Mouse (Mus musculus) olfactory bulb, adult 2 months (tissue): ENCODE data around the gene Golgb1.

Source experiments
- CTCF ChIP-seq: fragments of 200-500 bp; IDR thresholded peaks from 2 replicates; pipeline ENCODE4 v1.5.1; 2012; ENCODE audit warnings: low read depth, mild to moderate bottlenecking, low read length, moderate library complexity; ENCODE audit not compliant: insufficient read depth
- POLR2A ChIP-seq: fragments of 200-500 bp; IDR thresholded peaks from 2 replicates; pipeline ENCODE4 v1.6.1; 2012; ENCODE audit warnings: mild to moderate bottlenecking, low read depth, low read length, moderate library complexity; ENCODE audit not compliant: insufficient read depth

DNA sequence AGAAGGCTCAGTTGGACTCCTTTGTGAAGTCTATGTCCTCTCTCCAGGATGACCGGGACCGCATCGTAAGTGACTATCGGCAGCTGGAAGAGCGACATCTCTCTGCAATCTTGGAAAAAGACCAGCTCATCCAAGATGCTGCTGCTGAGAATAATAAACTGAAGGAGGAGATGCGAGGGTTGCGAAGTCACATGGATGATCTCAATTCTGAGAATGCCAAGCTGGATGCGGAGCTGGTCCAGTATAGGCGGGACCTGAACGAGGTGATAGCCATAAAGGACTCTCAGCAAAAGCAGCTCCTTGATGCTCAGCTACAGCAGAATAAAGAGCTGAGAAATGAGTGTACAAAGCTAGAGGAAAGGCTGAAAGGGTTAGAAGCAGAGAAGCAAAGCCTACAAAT, 43.6 kb downstream of the Golgb1 start:
- no peak for TF ChIP-seq CTCF
- TF ChIP-seq POLR2A = no peak
